14 mouse cellular contexts compared by ENCODE assay signal in genomic region chr8:71527162-71527870, GRCm38 (mm10). TPM values are rescaled to one million over a fixed set of nuclear protein-coding genes. Genes with fewer than 3 reads are reported as not detected.
DNase-seq lines count a peak whose midpoint lies in the region; ATAC-seq and TF ChIP-seq lines count a peak whose summit lies in the region.
"Had no signal": no experiment of that assay in that cellular context is flagged by ENCODE, and none has a peak within 500 bp of the region (broad histone marks: within the 10 kb centered on the region; RNA-seq: fewer than 3 reads in every experiment).

No protein-coding gene starts in this region.

- H3K36me3 ChIP-seq in heart, embryonic 10.5 days: no peaks in the 10 kb centered on the region
- H3K36me3 ChIP-seq in lung, postnatal 0 days (ENCODE audit: insufficient read depth, low read length): no peaks in the 10 kb centered on the region
- no peaks in the 10 kb centered on the region for H3K36me3 ChIP-seq in heart, embryonic 15.5 days
- H3K36me3 ChIP-seq in stomach, embryonic 16.5 days (ENCODE audit: control insufficient read depth, insufficient read depth, low read length): no peaks in the 10 kb centered on the region
- no peaks in the 10 kb centered on the region for H3K36me3 ChIP-seq in midbrain, embryonic 16.5 days (ENCODE audit: control insufficient read depth, insufficient read depth, low read length)
- H3K36me3 ChIP-seq: embryonic facial prominence, embryonic 15.5 days; hindbrain, embryonic 12.5 days; liver, embryonic 13.5 days had no signal

- no peak for ATAC-seq in lung, postnatal 0 days
- no peak for ATAC-seq in heart, embryonic 15.5 days (replicated peaks; ENCODE audit: insufficient number of reproducible peaks, insufficient read depth, low FRiP score, low read depth)
- ATAC-seq in stomach, embryonic 16.5 days (ENCODE audit: insufficient read depth, low FRiP score): no peak
- no peak for ATAC-seq in midbrain, embryonic 16.5 days

- H3K4me3 ChIP-seq in heart, embryonic 10.5 days: no peak overlapping the region
- H3K4me3 ChIP-seq in lung, postnatal 0 days (ENCODE audit: low read depth, low read length): no peak overlapping the region
- H3K4me3 ChIP-seq in heart, embryonic 15.5 days: no peak overlapping the region
- no peak overlapping the region for H3K4me3 ChIP-seq in stomach, embryonic 16.5 days (replicated peaks; ENCODE audit: low read length)
- no peak overlapping the region for H3K4me3 ChIP-seq in midbrain, embryonic 16.5 days (ENCODE audit: low read depth, low read length)
- H3K4me3 ChIP-seq: embryonic facial prominence, embryonic 15.5 days; hindbrain, embryonic 12.5 days; liver, embryonic 13.5 days had no signal

- no peaks in the 10 kb centered on the region for H3K9me3 ChIP-seq in heart, embryonic 10.5 days
- no peaks in the 10 kb centered on the region for H3K9me3 ChIP-seq in lung, postnatal 0 days (ENCODE audit: low read length)
- H3K9me3 ChIP-seq in heart, embryonic 15.5 days (replicated peaks): no peaks in the 10 kb centered on the region
- H3K9me3 ChIP-seq in stomach, embryonic 16.5 days (replicated peaks; ENCODE audit: control insufficient read depth, low read length): no peaks in the 10 kb centered on the region
- no peaks in the 10 kb centered on the region for H3K9me3 ChIP-seq in midbrain, embryonic 16.5 days (replicated peaks; ENCODE audit: control insufficient read depth, low read length, poor library complexity, severe bottlenecking)
- H3K9me3 ChIP-seq: embryonic facial prominence, embryonic 15.5 days; hindbrain, embryonic 12.5 days; liver, embryonic 13.5 days had no signal

- peaks cover 40% of the 10 kb centered on the region for H3K4me1 ChIP-seq in heart, embryonic 10.5 days
- H3K4me1 ChIP-seq in lung, postnatal 0 days (ENCODE audit: insufficient read depth, low read depth, low read length): 0 out of 2 replicates have a peak, but pooled peaks cover 6% of the 10 kb centered on the region
- peaks cover 32% of the 10 kb centered on the region for H3K4me1 ChIP-seq in heart, embryonic 15.5 days (replicated peaks)
- H3K4me1 ChIP-seq in stomach, embryonic 16.5 days (ENCODE audit: control insufficient read depth, insufficient read depth, low read length): peaks cover 19% of the 10 kb centered on the region; the same call in 1 of the 2 replicates
- H3K4me1 ChIP-seq in midbrain, embryonic 16.5 days (ENCODE audit: control insufficient read depth, insufficient read depth, low read length): peaks cover 3% of the 10 kb centered on the region; the same call in 1 of the 2 replicates

- DNase-seq in heart, embryonic 10.5 days (ENCODE audit: low spot score): no peak
- DNase-seq in heart, postnatal 36 days: no peak
- no peak for DNase-seq in lung, postnatal 0 days (ENCODE audit: low spot score)
- no peak for DNase-seq in lung, postnatal 14 days
- no peak for DNase-seq in right cerebral cortex, postnatal 10 days (ENCODE audit: low spot score in 2 of 2)
- DNase-seq: cerebellum, adult 9-10 months; liver, embryonic 13.5 days had no signal

- no peak for TF ChIP-seq EP300 in lung, postnatal 0 days (IDR thresholded peaks at IDR 0.05)

- H3K9ac ChIP-seq in lung, postnatal 0 days (replicated peaks; ENCODE audit: low read depth): no peak overlapping the region
- H3K9ac ChIP-seq in heart, embryonic 15.5 days: no peak overlapping the region
- H3K9ac ChIP-seq in stomach, embryonic 16.5 days (ENCODE audit: low read length): no peak overlapping the region
- no peak overlapping the region for H3K9ac ChIP-seq in midbrain, embryonic 16.5 days (ENCODE audit: low read depth, low read length)
- H3K9ac ChIP-seq: embryonic facial prominence, embryonic 15.5 days; hindbrain, embryonic 12.5 days; liver, embryonic 13.5 days had no signal

- H3K27me3 ChIP-seq in heart, embryonic 10.5 days (ENCODE audit: insufficient read depth, poor library complexity, severe bottlenecking): peaks cover 49% of the 10 kb centered on the region
- H3K27me3 ChIP-seq in lung, postnatal 0 days (replicated peaks; ENCODE audit: insufficient read depth, low read length): peaks cover 9% of the 10 kb centered on the region; the same call in 1 of the 2 replicates
- H3K27me3 ChIP-seq in heart, embryonic 15.5 days: peaks cover 12% of the 10 kb centered on the region
- peaks cover 12% of the 10 kb centered on the region for H3K27me3 ChIP-seq in stomach, embryonic 16.5 days (ENCODE audit: control insufficient read depth, insufficient read depth, low read length)
- H3K27me3 ChIP-seq in midbrain, embryonic 16.5 days (ENCODE audit: control insufficient read depth, insufficient read depth, low read depth, low read length): peaks cover 22% of the 10 kb centered on the region

- peak overlapping the region; percentile 72 for H3K27ac ChIP-seq in heart, embryonic 10.5 days
- peak overlapping the region; percentile 59 for H3K27ac ChIP-seq in lung, postnatal 0 days (ENCODE audit: low read length)
- peak overlapping the region; percentile 78 for H3K27ac ChIP-seq in heart, embryonic 15.5 days
- peak overlapping the region; percentile 3 for H3K27ac ChIP-seq in stomach, embryonic 16.5 days (ENCODE audit: low read length)
- no peak overlapping the region; the same call in 1 of the 2 replicates for H3K27ac ChIP-seq in midbrain, embryonic 16.5 days (ENCODE audit: low read length)
- H3K27ac ChIP-seq: hindbrain, embryonic 12.5 days had no signal

- no peak for TF ChIP-seq CTCF in lung, postnatal 0 days (IDR thresholded peaks at IDR 0.05)

- WGBS in heart, embryonic 10.5 days: 29% methylated on average over 3 of the region's 3 CpGs
- 38% methylated on average over 3 of the region's 3 CpGs for WGBS in lung, postnatal 0 days
- WGBS in heart, embryonic 15.5 days: 37% methylated on average over 3 of the region's 3 CpGs
- WGBS in stomach, embryonic 16.5 days: 60% methylated on average over 3 of the region's 3 CpGs
- 44% methylated on average over 3 of the region's 3 CpGs for WGBS in midbrain, embryonic 16.5 days

- no peak overlapping the region for H3K4me2 ChIP-seq in lung, postnatal 0 days (replicated peaks; ENCODE audit: low read depth, low read length)
- H3K4me2 ChIP-seq in heart, embryonic 15.5 days: no peak overlapping the region
- H3K4me2 ChIP-seq in stomach, embryonic 16.5 days (ENCODE audit: low read depth, low read length): no peak overlapping the region
- H3K4me2 ChIP-seq in midbrain, embryonic 16.5 days (ENCODE audit: low read length): no peak overlapping the region
- H3K4me2 ChIP-seq: embryonic facial prominence, embryonic 15.5 days; hindbrain, embryonic 12.5 days; liver, embryonic 13.5 days had no signal

- intact Hi-C loops in heart, postnatal 36 days (cut with DNase I): no loop called here

RNA-seq across cellular contexts. Expression of gene Ccdc194, which starts 1.8 kb away (rescaled TPM):
- polyA plus RNA-seq in heart, embryonic 10.5 days (2016; fragmentation: Nextera tagmentation; extraction: Ambion mirVana): 0.99 and 1.3 TPM in 2 replicates
- total RNA-seq in heart, postnatal 36 days (2021): not detected
- 0.07 and 0.08 TPM in 2 replicates for polyA plus RNA-seq in lung, postnatal 0 days (2015; fragmentation: Nextera tagmentation; extraction: Ambion mirVana)
- 0.30 and 0.48 TPM in 2 replicates for polyA plus RNA-seq in heart, embryonic 15.5 days (2015; fragmentation: Nextera tagmentation; extraction: Ambion mirVana)
- polyA plus RNA-seq in stomach, embryonic 16.5 days (2015; fragmentation: Nextera tagmentation; extraction: Ambion mirVana): 0.32 and 0.40 TPM in 2 replicates
- polyA plus RNA-seq in midbrain, embryonic 16.5 days (2015; fragmentation: Nextera tagmentation; extraction: Ambion mirVana): 0.11 TPM in 1 of 2 replicates, not detected in the other
- total RNA-seq: layer of hippocampus, adult 8-10 months had no signal
- polyA plus RNA-seq: midbrain, postnatal 0 days had no signal

RNA-seq across cellular contexts. Expression of gene Bst2, which starts 9.9 kb away (rescaled TPM):
- polyA plus RNA-seq in heart, embryonic 10.5 days (2016; fragmentation: Nextera tagmentation; extraction: Ambion mirVana): 16.8 and 20.7 TPM in 2 replicates
- 10 to 100 TPM; 17.1 to 32.9 TPM for total RNA-seq in heart, postnatal 36 days (2021)
- polyA plus RNA-seq in lung, postnatal 0 days (2015; fragmentation: Nextera tagmentation; extraction: Ambion mirVana): 86.2 and 99.8 TPM in 2 replicates
- 34.6 and 45.1 TPM in 2 replicates for polyA plus RNA-seq in heart, embryonic 15.5 days (2015; fragmentation: Nextera tagmentation; extraction: Ambion mirVana)
- 39.9 and 46.5 TPM in 2 replicates for polyA plus RNA-seq in stomach, embryonic 16.5 days (2015; fragmentation: Nextera tagmentation; extraction: Ambion mirVana)
- polyA plus RNA-seq in midbrain, embryonic 16.5 days (2015; fragmentation: Nextera tagmentation; extraction: Ambion mirVana): 6.8 and 7.9 TPM in 2 replicates

RNA-seq across cellular contexts. Expression of gene Mvb12a, which starts 15.4 kb away (rescaled TPM):
- polyA plus RNA-seq in heart, embryonic 10.5 days (2016; fragmentation: Nextera tagmentation; extraction: Ambion mirVana): 71.9 and 75.6 TPM in 2 replicates
- total RNA-seq in heart, postnatal 36 days (2021): 10 to 100 TPM; 27.8 to 32.9 TPM
- 103 and 112 TPM in 2 replicates for polyA plus RNA-seq in lung, postnatal 0 days (2015; fragmentation: Nextera tagmentation; extraction: Ambion mirVana)
- 51.1 and 65.2 TPM in 2 replicates for polyA plus RNA-seq in heart, embryonic 15.5 days (2015; fragmentation: Nextera tagmentation; extraction: Ambion mirVana)
- 101 and 103 TPM in 2 replicates for polyA plus RNA-seq in stomach, embryonic 16.5 days (2015; fragmentation: Nextera tagmentation; extraction: Ambion mirVana)
- 52.4 and 60.3 TPM in 2 replicates for polyA plus RNA-seq in midbrain, embryonic 16.5 days (2015; fragmentation: Nextera tagmentation; extraction: Ambion mirVana)

RNA-seq across cellular contexts. Expression of gene Plvap, which starts 15.8 kb away (rescaled TPM):
- 174 and 198 TPM in 2 replicates for polyA plus RNA-seq in heart, embryonic 10.5 days (2016; fragmentation: Nextera tagmentation; extraction: Ambion mirVana)
- total RNA-seq in heart, postnatal 36 days (2021): 10 to 100 TPM; 24.5 to 26.0 TPM
- 246 and 265 TPM in 2 replicates for polyA plus RNA-seq in lung, postnatal 0 days (2015; fragmentation: Nextera tagmentation; extraction: Ambion mirVana)
- polyA plus RNA-seq in heart, embryonic 15.5 days (2015; fragmentation: Nextera tagmentation; extraction: Ambion mirVana): 87.2 and 113 TPM in 2 replicates
- 79.7 and 81.8 TPM in 2 replicates for polyA plus RNA-seq in stomach, embryonic 16.5 days (2015; fragmentation: Nextera tagmentation; extraction: Ambion mirVana)
- polyA plus RNA-seq in midbrain, embryonic 16.5 days (2015; fragmentation: Nextera tagmentation; extraction: Ambion mirVana): 5.7 and 6.5 TPM in 2 replicates

RNA-seq across cellular contexts. Expression of gene Tmem221, which starts 31.4 kb away (rescaled TPM):
- 0.37 and 0.97 TPM in 2 replicates for polyA plus RNA-seq in heart, embryonic 10.5 days (2016; fragmentation: Nextera tagmentation; extraction: Ambion mirVana)
- total RNA-seq in heart, postnatal 36 days (2021): under 1 TPM in 1 of 2 experiments, not detected in 1; 0.22 TPM
- 8.5 and 8.7 TPM in 2 replicates for polyA plus RNA-seq in lung, postnatal 0 days (2015; fragmentation: Nextera tagmentation; extraction: Ambion mirVana)
- polyA plus RNA-seq in heart, embryonic 15.5 days (2015; fragmentation: Nextera tagmentation; extraction: Ambion mirVana): 0.42 and 1.1 TPM in 2 replicates
- 2.9 and 3.2 TPM in 2 replicates for polyA plus RNA-seq in stomach, embryonic 16.5 days (2015; fragmentation: Nextera tagmentation; extraction: Ambion mirVana)
- 0.17 TPM in 1 of 2 replicates, not detected in the other for polyA plus RNA-seq in midbrain, embryonic 16.5 days (2015; fragmentation: Nextera tagmentation; extraction: Ambion mirVana)
- polyA plus RNA-seq: midbrain, postnatal 0 days had no signal
